Mouse (Mus musculus) right cerebral cortex, adult 18-20 months (tissue): ENCODE measurements around the gene Prdm2.
A peak's percentile ranks its signal among the peaks of the same experiment; 100 is the strongest.

ENCODE experiments used
- DNase-seq: peaks from one replicate; pipeline ENCODE4 v3.0.0; 2022; ENCODE audit warnings: mixed read lengths

Gene Prdm2

DNA sequence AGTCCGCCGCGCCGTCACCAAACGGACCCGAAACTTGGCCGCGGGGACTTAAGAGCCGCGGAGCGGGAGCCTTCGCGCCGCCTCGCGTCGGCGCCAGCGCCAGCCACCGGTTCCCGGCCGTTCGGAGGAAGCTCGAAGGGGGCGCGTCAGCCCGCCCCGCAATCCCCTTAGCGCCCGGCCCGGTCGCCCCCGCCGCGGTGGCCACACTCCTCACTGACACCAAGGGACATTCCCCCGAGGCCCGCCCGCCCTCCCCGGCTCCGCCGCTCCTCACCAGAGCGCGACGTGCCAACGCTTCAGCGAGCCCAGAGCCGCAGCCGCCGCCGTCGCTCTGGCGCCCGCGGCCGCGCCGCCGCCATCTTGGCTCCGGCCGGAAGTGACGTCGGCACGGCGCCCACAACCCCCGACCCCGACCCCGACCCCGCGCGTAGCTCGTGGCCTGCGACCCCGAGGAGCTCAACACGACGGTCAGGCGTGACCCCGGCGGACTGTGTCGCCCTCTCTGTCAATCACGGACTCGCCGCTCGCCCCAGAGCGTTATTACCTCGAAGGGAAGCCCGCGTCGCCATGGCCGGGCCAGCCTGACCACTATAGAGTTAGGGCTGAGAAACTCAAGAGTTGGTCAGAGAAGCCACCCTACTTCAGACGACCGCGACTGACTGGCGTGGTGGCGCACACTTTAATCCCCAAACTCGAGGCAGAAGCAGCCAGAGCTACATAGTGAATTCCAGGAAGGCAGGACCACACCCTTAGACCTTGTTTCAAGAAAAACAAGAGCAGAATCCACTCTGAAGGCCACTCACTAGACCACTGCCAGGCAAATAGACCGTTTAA, at the start of gene Prdm2:
TSS of gene Prdm2 (minus strand) at position 655 of the 834 bp plus-strand sequence.
- peak; percentile 57 for DNase-seq

DNA sequence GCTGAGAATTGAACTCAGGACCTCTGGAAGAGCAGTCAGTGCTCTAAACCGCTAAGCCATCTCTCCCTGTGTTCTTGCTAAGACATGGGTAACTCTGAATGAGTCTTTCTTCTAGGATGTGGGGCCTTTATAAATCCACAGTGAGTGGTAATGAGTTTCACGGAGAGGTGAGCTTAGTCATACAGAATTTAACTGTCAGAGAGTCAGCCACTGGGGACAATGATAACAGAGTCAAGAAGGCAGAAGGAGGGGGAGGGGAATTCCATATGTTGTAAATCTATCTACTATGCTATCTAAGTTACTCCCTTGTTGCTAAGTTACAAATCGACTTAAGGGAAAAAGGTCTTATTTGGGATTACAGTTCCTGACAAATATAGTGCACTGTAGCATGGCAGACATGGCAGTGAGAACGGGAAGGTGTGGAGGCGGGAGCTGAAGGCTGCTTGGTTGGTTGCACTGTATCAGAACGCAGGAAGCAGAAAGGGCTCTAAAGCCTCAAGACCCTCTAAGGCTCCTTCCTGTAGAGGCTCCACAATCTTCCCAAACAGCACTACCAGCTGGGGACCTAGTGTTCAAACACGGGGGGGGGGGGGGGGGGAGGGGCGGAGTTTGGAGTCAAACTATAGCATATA, 47.0 kb upstream of the Prdm2 start:
- DNase-seq, result no peak

DNA sequence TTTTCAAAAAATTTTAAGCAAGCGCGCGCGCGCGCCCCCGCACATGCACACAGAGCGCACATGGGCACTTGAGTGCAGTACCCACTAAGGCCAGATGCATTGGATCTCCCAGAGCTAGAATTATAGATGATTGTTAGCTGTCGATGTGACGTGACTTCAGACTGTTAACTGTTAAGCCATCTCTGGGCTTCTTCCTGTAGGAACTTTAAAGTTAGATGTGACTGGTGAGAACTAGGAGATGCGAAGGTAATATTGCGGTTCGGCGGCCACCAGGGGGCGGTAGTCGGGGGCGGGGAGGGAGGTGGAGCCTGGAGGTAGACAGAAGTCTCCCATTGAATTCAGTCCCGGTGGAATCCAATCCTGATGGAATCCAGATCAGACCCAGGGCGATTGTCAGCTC, 45.7 kb upstream of the Prdm2 start:
- DNase-seq, result no peak

DNA sequence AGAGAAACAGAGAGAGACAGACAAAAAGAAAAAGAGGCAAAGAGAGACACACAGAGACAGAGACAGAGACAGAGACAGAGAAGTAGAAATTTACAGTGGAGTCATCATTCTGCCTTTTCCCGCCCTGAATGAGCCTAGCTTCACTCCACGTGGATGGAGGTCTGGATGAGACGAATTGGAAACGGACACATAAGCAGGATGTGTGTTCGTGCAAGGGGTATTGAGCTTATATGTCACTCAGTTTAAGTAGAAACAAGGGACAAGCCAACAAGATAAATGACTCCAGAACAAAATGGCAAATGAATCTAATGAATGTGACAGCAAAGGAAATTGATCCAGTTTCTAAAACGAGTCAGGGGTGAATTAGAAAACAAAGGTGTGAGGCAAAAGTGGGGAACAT, 45.2 kb upstream of the Prdm2 start:
- DNase-seq, result no peak

DNA sequence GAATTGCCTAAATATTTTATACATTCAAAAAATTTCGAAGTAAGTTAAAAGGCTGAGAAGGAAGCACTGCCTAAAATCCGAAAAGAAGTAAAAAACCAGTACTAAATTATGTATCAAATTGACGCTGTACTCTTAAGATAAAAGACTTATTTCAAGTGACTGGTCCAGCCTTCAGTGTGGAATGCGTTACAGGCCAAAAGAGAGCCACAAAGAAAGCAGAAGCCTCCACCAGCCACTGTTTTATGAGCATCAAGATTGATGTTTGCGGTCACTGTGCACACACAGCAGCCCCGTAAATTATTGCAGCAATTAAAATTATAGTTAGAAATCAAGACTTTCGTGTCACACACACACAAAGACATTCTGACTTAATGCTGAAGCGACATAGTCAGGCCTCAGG, 42.7 kb upstream of the Prdm2 start:
- no peak for DNase-seq

DNA sequence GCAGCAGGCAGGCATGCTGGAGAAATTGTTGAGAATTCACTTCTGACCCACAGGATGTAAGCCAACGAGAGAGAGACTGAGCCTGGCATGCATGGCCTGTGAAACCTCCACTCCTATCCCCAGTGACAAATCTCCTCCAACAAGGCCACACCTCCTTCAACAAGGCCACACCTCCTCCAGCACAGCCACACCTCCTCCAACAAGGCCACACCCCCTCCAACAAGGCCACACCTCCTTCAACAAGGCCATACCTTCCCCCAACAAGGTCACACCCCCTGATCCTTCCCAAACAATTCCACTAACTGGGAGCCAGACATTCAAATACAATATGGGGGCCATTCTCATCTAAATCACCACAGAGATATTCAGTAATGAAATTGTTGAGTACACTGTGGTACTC, 40.6 kb upstream of the Prdm2 start:
- DNase-seq, result no peak

DNA sequence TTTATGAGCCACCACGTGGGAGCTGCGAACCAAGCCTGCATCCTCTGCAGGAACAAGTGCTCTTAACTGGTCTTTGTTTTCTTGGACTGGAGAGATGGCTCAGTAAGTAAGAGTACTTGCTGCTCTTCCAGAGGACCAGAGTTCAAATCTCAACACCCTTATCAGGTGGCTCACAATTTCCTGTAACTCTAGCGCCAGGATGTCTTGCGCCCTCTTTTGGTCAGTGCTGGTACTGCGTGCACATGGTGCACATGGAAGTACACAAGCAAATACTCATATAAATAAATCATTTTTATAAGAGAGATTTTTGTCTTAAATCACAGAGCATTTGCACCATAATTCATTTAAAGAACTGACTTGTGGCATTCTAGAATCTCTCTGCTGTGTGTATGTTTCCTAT, 35.3 kb upstream of the Prdm2 start:
- no peak for DNase-seq

DNA sequence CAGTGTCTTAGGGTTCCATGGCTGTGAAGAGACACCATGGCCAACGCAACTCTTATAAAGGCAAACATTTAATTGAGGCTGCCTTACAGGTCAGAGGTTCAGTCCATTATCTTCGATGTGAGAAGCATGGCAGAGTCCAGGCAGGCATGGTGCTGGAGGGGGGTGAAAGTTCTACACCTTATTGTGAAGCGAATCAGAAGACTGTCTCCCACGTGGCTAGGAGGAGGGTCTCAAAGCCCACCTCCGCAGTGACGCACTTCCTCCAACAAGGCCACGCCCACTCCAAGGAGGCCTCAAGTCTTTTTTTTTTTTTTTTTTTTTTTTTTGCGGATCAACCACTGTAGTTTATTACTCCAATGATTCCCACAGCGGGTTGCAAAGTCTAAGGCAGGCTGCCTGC, 28.5 kb upstream of the Prdm2 start:
- DNase-seq, result no peak

DNA sequence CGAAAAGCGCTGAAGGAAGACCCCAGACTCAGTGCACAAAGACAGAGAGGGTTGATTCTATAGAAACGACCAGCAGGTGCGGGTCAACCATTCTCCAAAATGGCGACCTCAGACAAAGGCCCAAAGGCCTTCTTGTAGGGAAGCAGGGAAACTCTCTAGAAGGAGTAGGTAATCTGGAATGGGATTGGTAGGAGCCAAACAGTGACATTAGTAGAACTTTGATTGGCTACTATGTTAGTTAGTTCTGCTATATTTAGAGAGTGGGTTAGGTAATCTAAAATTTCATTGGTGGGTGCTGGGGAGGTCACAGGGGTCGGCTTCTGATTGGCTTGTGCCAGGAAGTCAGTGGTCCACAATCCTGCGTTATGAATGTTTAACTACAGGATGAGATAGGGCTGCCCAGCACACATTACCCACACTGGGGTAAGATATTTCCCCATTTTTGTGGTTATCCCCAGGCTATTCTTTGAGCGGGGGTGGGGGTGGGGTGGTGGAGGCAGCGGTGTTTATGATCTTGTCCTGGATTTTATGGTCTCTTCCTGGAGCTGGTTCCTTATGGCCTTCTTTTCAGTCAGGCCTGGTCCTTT, 26.9 kb upstream of the Prdm2 start:
- no peak for DNase-seq

DNA sequence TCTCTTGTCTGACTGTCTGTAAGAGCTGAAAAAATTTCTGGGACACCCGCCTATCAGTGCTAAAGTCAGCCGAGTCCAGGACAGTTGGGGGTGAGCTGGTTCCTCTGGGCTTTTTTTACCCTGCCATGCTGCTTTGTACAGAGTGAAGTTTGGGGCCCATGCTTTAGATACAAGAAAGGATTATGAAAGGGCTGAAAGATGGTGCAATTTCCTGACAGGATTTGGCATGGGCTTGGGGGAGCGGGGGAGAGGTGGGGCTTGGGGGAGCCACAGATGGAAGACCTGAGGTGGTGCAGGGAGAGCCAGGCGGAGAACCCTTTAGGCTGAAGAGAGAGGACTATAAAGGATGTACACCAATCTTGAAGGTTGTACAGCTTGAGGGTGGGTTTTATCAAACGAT, 26.3 kb upstream of the Prdm2 start:
- DNase-seq, result no peak

DNA sequence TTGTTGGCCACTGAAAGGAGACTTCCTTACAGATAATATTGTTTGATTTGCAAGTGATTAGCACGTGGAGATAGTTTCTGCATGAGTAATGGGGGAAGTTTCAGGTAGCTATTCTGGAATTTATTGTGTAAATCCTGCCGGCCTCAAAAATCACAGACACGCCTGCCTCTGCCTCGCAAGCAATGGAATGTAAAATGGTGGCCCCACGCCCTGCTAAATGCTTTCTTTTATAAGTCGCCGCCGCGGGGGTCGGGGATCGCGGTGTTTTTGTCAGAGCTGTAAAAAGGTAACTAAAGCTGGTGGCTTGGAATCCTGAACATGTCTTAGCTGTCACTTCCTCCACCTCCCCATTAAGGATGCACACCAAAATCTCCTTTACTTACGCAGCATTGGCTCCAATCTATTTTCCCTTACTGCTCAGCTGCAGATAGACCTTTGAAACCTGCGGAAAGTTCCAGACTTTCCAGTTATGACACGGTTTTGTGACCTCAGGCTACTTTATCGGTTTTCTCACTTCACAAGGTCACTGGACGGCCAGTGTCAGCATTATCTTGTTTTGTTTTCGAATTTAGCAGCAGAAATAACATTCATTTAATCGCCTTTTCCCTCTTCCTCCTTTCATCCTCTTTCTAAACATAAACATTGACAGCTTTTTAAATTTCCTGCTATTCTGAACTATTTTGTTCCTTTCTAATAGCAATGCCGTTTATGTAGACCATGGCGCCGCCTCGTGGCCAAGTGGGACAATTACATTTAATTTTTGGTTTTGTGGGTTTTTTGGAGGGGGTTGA, 25.6 kb upstream of the Prdm2 start:
- DNase-seq, result peak; percentile 31

DNA sequence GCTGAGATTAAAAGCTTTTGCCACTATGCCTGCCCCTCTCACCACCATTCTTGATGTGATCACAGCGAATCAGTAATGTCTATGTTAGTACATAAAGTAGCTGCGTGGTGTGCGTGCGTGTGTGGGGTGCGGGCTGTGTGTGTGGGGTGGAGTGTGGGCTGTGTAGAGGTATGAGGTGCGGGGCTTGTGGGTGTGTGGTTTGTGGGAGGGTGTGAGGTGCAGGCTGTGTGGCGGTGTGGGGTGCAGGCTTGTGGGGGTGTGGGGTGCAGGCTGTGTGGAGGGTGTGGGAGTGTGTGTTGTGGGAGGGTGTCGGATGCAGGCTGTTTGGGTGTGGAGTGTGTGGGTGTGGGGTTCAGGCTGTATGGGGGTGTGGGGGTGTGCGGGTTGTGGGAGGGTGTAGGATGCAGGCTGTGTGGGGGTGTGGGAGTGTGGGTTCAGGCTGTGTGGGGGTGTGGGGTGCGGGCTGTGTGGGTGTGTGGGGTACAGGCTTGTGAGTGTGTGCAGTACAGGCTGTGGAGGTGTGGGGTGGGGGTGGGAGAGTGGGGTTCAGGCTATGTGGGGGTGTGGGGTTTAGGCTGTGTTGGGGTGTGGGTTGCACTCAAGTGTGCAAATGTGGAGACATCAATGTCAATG, 19.1 kb upstream of the Prdm2 start:
- no peak for DNase-seq

DNA sequence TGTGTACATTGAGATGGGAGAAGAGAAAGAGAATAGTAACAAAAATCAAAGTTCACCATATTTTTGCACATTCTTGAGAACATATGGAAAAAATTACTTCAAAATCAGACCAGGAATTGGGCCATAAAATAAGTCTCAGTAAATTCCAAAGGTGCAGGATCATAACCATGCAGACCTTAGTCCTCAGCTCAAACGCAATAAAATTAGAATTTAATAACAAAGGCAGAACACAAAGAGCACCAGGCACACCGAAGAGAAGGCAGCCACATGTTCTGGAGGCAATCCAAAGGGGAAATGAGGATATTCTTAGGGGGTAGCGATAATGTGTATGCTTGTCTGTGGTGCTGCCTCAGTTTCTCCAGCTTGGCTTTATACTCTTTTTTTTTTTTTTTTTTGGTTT, 18.3 kb upstream of the Prdm2 start:
- no peak for DNase-seq

DNA sequence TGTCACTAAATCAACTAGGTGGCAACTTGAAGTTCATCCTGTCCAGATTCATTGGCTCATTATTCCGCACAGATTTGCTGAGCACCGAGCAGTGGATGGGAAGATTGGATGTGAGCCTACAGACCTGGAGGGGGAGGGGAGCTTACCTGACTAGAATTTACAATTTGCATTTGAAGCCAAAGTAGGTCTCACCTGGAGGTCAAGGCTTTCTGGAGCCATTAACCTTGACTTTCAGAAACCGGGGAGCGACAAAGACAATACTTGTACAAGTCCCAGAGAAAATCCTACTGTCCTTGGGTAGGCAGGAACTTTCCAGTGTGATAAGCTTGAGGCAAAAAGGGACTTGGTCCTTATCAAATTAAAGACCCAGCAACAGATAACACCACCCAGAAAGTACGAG, 15.2 kb upstream of the Prdm2 start:
- DNase-seq, result no peak

DNA sequence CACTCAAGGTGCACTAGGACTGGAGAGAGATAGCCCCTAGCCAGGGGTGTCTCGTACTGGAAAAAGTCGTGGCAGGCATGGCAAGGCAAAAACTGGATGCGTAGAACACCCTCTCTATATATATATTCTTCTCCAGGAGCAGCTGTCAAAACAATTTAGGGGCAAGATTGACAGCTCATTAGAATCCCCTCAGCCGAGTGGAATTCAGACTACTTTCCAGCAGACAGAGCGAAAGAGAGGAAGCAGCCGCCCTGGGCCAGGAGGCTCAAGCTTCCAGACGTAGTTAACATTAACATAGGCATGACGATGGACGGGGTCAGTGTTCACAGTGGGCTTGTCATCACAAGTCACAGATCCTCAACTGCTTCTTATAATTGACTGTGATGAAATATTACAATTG, 13.1 kb upstream of the Prdm2 start:
- no peak for DNase-seq

DNA sequence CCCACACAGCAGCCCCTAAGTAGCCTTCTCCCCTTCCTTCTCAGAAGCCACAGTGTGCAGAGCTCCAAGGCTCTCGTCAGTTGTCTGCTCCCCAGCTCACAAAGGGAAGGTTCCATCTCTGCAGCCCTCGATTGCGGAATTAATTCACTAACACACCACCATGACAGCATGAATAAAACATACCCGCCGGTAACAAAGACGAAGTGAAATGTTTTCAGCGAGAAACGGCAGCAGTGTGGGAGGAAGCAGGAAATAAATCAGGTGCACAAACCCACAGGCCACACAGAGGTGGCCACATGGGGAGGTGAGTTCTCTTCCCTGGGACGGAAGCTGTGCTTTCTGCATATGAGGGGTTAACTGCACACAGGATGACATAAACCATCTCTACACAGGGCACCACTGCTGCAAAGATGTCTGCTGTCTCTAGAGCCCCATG, 6.5 kb upstream of the Prdm2 start:
- no peak for DNase-seq

DNA sequence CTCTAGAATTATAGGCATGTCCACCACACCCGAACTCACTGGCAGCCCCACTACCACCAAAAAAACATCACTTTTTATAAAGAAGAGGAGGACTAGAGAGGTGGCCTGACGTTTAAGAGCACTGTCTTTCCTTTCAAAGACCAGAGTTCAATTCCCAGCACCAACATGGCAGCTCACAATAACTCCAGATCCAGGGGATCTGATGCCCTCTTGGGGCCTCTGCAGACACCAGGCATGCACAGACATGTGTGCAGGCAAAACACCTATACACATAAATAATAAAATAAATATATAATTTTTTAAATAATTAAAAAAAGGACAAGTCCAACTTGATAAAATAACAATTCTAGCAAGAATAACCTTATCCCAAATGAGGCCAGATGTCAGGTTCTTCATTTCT, 6.1 kb upstream of the Prdm2 start:
- no peak for DNase-seq

DNA sequence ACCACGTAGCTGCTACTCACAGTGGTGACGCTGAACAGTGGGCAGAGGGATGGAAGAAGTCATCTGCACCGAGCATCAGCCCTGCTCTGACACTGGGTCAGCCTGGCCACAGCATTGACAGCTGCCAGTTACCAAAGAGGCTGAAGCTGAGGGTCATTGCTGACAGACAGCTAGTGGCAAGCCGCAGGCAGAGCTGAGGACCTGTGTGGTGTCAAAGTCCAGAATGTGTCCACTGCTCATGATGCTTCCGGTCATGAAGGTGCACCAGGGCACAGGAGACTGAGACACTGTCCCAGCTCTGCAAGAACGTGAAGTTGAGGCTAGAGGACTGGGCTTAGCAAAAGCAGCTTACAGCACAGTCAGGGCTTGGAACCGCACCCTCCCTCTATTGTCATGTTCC, 4.4 kb upstream of the Prdm2 start:
- no peak for DNase-seq

DNA sequence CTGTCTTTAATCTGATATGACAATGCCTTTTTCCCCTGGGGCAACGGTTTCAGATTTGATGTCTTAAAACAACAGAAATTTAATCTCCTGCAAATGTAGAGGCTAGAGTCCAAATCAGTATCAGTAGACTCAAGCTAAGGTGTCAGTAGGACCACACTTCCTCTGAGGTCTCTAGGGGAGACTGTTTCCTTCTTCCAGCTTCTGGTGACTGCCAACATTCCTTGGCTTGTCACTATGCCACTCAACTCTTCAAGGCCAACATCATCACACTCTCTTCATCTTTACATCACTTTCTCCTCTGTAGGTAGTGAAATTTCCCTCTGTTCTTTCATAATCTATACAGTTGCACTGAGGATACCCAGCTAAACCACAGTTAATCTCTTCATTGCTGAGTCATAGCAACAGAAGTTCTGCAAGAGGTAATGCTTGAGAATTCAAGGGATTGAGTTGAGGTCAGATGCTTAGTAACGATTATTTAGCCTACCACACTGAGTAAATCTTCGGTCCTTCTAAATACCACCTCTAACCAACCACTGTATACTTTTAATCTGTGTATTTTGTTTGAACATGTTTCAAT, 1.5 kb upstream of the Prdm2 start:
- DNase-seq, result no peak

DNA sequence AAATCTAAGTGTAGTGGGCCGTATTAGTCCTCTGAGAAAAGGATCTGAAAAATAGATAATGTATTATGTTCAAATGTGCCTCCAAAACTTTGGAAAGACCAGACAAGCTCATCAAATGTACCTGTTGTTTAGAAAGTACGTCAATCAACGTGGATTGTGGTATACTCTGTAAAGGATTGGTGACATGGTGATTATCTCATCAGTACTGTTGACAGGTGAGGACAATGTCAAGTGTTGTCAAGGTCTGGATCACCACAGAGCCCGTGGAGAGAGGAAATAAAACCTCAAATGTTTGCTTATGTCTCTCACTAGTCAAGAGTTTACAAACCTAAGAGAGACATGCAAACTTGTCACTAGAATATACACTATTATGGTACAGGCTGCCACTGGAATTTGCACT, 776 bp upstream of the Prdm2 start:
- DNase-seq, result no peak

DNA sequence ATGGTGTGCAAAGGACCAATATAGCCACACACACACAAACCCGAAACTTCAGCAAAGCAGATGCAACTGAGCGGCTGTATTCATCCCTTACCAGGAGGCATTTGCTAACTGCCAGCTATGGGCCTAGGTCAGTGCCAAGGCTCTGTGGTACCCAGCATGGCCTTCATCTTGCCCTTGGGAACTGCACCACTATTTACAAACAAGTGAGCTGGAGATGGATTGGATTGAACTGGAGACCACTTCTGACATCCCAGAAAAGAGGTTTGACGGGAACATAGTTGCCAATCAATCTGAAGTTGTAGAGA, 332 bp upstream of the Prdm2 start:
- no peak for DNase-seq

DNA sequence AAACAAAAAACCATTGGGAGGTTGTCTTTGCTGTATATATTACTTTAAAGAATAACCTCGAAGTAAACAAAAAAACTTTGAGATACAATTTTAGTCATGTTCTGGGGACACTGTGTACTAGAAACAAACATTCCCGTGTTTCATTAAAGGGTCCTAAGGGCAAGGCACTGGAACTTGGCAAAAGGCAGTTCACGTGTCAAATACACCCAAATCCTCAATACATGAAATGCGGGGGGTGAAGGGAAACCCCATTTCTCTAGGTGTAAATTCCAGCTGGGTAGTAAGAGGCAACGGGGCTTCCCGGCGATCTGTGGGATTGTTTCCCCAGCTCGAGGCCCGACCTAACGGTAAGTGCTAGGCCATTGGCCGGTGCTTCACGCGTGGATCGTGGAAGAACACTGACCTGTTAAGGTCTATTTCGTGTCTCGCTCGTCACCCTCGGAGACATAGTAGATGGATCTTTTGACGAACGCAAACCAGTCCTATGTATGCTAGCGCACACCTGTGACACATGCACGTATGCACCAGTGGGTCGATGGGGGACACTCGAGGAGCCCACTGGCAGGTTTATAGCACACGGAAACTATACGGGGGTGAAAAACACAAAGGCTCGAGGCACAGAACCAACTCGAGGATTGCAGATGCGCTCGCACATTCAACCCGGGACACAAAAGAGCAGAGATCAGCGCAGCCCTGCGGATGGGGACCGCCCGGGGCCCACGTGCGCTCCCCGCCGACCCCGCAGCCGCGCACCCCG, 1.0 kb downstream of the Prdm2 start:
- peak; percentile 26 for DNase-seq
